Mouse (Mus musculus) cerebellum, adult 18-20 months (tissue): ENCODE measurements around the gene Gm4756.
"Not testable (repeated sequence)": the region's sequence is repeated elsewhere in the genome, so short reads cannot be mapped to it uniquely, and the experiment has no call there.

Source experiments
- DNase-seq, 2 experiments: peaks; one replicate each; pipeline ENCODE4 v3.0.0; 2021

The Gm4756 gene

GRCm38 (mm10) chr12:72649611-72650330 is at the start of gene Gm4756:
Gene Gm4756 (minus strand): TSS chr12:72649661.
- no peak for DNase-seq

GRCm38 (mm10) chr12:72694901-72695463 is 45.5 kb upstream of the Gm4756 start:
- peak; percentile 2 to 8 for DNase-seq

- DNase-seq: no peak
Measured at GRCm38 (mm10) chr12:72694438-72694837, 45.0 kb upstream of the Gm4756 start.

- peak; percentile 28 to 32 for DNase-seq
Measured at GRCm38 (mm10) chr12:72693895-72694294, 44.4 kb upstream of the Gm4756 start.

- DNase-seq: not testable (repeated sequence)
Measured at GRCm38 (mm10) chr12:72688281-72688680, 38.8 kb upstream of the Gm4756 start.

- not testable (repeated sequence) for DNase-seq
Measured at GRCm38 (mm10) chr12:72687741-72688140, 38.3 kb upstream of the Gm4756 start.

GRCm38 (mm10) chr12:72686566-72686965 is 37.1 kb upstream of the Gm4756 start:
- not testable (repeated sequence) for DNase-seq

GRCm38 (mm10) chr12:72683612-72684011 is 34.2 kb upstream of the Gm4756 start:
- no peak for DNase-seq

GRCm38 (mm10) chr12:72682511-72683282 is 33.2 kb upstream of the Gm4756 start:
- no peak for DNase-seq

- no peak for DNase-seq
Measured at GRCm38 (mm10) chr12:72681919-72682318, 32.5 kb upstream of the Gm4756 start.

GRCm38 (mm10) chr12:72679635-72680034 is 30.2 kb upstream of the Gm4756 start:
- no peak for DNase-seq

GRCm38 (mm10) chr12:72674820-72675219 is 25.4 kb upstream of the Gm4756 start:
- DNase-seq: no peak

- no peak for DNase-seq
Measured at GRCm38 (mm10) chr12:72674079-72674797, 24.8 kb upstream of the Gm4756 start.

GRCm38 (mm10) chr12:72671516-72672135 is 22.2 kb upstream of the Gm4756 start:
- no peak for DNase-seq

GRCm38 (mm10) chr12:72670921-72671320 is 21.5 kb upstream of the Gm4756 start:
- no peak for DNase-seq

- DNase-seq: no peak
Measured at GRCm38 (mm10) chr12:72667868-72668469, 18.5 kb upstream of the Gm4756 start.

- no peak for DNase-seq
Measured at GRCm38 (mm10) chr12:72666015-72666414, 16.6 kb upstream of the Gm4756 start.

- peak; percentile 87 to 88 for DNase-seq
Measured at GRCm38 (mm10) chr12:72664735-72665337, 15.4 kb upstream of the Gm4756 start, which contains the start of gene Dhrs7. Gene Dhrs7 (minus strand): TSS chr12:72664909.

GRCm38 (mm10) chr12:72664020-72664734 is 14.7 kb upstream of the Gm4756 start:
- peak; percentile 31 to 57 for DNase-seq

GRCm38 (mm10) chr12:72655775-72656174 is 6.3 kb upstream of the Gm4756 start:
- no peak for DNase-seq

GRCm38 (mm10) chr12:72654698-72655097 is 5.2 kb upstream of the Gm4756 start:
- DNase-seq: peak; percentile 75
